Mouse (Mus musculus): ENCODE measurements around the gene Pla2g4b. TPM values are rescaled to one million over a fixed set of nuclear protein-coding genes. Genes with fewer than 3 reads are reported as not detected.
A peak's percentile ranks its signal among the peaks of the same experiment; 100 is the strongest.

Pla2g4b gene
- polyA plus RNA-seq, 1 experiment from 2014 or later, result 1.5 TPM

DNA sequence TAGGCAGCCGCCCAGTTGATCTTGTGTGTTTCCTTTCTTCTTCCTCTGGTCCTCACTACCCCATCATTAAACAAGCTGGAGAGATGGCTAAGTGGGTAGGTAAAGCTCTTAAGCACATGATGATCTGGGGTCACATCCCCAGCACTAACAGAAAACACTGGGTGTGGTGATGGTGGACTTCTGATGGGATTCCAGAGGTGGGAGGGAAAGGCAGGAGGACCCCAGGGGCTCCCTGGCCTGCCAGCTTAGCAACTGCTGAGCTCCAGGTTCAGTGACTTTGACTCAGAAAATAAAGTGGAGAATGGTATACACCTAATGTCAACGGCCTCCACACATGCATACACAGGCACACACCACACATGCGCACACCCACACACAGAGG, 5.3 kb upstream of the Pla2g4b start:
- H3K36me3 ChIP-seq (ENCODE audit: control insufficient read depth, insufficient read depth, low read length), result no peaks in the 10 kb centered on the region; the same call in 1 of the 2 replicates
- H3K4me1 ChIP-seq (replicated peaks; ENCODE audit: control insufficient read depth, insufficient read depth, low read length), result peaks cover 6% of the 10 kb centered on the region; the same call in 1 of the 2 replicates
- 55% methylated on average over 3 of the region's 3 CpGs for WGBS
- peak overlapping the region; percentile 39 for H3K27ac ChIP-seq (ENCODE audit: low read depth, low read length)
- peak overlapping the region; percentile 71 for H3K4me2 ChIP-seq (ENCODE audit: low read depth, low read length, severe bottlenecking)
- H3K9me3 ChIP-seq (ENCODE audit: control insufficient read depth, low read length), result no peaks in the 10 kb centered on the region
- DNase-seq (ENCODE audit: low spot score) (no peak), ATAC-seq (replicated peaks; ENCODE audit: low FRiP score) (peak; percentile 13)
- H3K9ac ChIP-seq (ENCODE audit: low read length), result peak overlapping the region; percentile 90
- H3K27me3 ChIP-seq (ENCODE audit: control insufficient read depth, insufficient read depth, low read length), result no peaks in the 10 kb centered on the region
- H3K4me3 ChIP-seq (ENCODE audit: low read depth, low read length), result peak overlapping the region; percentile 84

DNA sequence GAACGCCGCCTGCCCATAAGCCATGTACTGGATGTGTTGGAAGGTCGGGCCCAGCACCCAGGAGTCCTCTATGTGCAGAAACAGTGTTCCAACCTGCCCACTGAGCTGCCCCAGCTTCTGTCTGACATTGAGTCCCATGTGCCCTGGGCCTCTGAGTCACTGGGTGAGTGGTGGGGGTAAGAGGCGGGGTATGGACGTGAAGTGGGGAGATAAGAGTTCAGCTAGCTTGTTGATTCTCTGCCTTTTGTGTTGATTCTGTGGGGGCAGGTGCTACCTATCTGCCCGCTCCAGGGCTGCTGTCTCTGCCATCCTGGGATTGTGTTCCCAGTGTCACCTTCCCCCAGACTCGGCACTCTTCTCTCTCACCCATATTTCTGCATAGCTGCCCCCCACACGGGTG, 2.8 kb upstream of the Pla2g4b start:
- Histone ChIP-seq H3K4me1 (replicated peaks; ENCODE audit: control insufficient read depth, insufficient read depth, low read length) (peaks cover 6% of the 10 kb centered on the region; the same call in 1 of the 2 replicates), H3K27me3 (ENCODE audit: control insufficient read depth, insufficient read depth, low read length) (no peaks in the 10 kb centered on the region), H3K36me3 (ENCODE audit: control insufficient read depth, insufficient read depth, low read length) (no peaks in the 10 kb centered on the region; the same call in 1 of the 2 replicates), H3K4me2 (ENCODE audit: low read depth, low read length, severe bottlenecking) (no peak overlapping the region), H3K4me3 (ENCODE audit: low read depth, low read length) (no peak overlapping the region), H3K27ac (ENCODE audit: low read depth, low read length) (no peak overlapping the region), H3K9ac (ENCODE audit: low read length) (no peak overlapping the region), H3K9me3 (ENCODE audit: control insufficient read depth, low read length) (no peaks in the 10 kb centered on the region)
- 90% methylated on average over 8 of the region's 8 CpGs for WGBS
- no peak for DNase-seq (ENCODE audit: low spot score)
- no peak for ATAC-seq (replicated peaks; ENCODE audit: low FRiP score)

DNA sequence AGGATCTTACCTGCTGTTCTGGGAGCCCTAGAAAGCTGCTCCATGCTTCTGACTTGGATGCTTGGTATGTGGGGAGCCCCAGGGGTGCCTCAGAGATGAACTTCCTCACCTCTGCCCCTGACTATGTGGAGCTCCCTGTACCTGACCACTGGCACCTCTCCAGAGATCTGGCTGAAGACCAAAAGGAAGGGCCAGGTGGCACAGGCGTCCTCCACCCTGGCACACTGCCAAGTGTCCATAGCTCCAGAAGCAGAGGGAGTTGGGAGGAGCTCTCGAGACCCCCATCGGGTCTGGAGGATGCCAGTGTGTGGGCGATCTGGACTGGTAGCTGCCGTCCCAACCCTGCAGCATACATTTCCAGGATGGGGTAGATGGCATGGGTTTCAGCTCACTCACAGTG, 509 bp downstream of the Pla2g4b start:
- ATAC-seq (replicated peaks; ENCODE audit: low FRiP score) (no peak), DNase-seq (ENCODE audit: low spot score) (no peak)
- no peak overlapping the region for H3K4me3 ChIP-seq (ENCODE audit: low read depth, low read length)
- 89% methylated on average over 5 of the region's 5 CpGs for WGBS
- H3K27ac ChIP-seq (ENCODE audit: low read depth, low read length), result no peak overlapping the region
- no peaks in the 10 kb centered on the region; the same call in 1 of the 2 replicates for H3K36me3 ChIP-seq (ENCODE audit: control insufficient read depth, insufficient read depth, low read length)
- H3K27me3 ChIP-seq (ENCODE audit: control insufficient read depth, insufficient read depth, low read length), result no peaks in the 10 kb centered on the region
- no peak overlapping the region for H3K4me2 ChIP-seq (ENCODE audit: low read depth, low read length, severe bottlenecking)
- H3K4me1 ChIP-seq (replicated peaks; ENCODE audit: control insufficient read depth, insufficient read depth, low read length), result no peaks in the 10 kb centered on the region
- H3K9me3 ChIP-seq (ENCODE audit: control insufficient read depth, low read length), result no peaks in the 10 kb centered on the region
- H3K9ac ChIP-seq (ENCODE audit: low read length), result no peak overlapping the region

DNA sequence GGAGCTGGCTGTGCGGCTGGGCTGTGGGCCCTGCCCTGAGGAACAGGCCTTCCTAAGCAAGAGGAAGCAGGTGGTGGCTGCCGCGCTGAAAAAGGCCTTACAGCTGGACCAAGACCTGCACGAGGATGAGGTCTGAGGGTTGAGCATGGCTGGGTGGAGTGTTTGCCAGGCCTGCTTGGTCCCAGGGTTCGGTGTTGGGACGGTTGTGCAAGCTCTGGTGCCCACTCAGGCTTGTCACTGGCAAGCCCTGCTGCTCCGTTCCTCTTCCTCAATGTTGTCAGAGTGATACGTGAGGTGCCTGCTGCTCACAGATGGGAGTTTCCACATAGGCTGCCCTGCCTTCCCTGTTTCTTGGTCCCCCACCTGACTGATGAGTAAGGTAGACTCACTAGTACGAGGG, 4.5 kb downstream of the Pla2g4b start:
- no peak overlapping the region for H3K4me2 ChIP-seq (ENCODE audit: low read depth, low read length, severe bottlenecking)
- H3K27ac ChIP-seq (ENCODE audit: low read depth, low read length), result no peak overlapping the region
- no peak overlapping the region for H3K4me3 ChIP-seq (ENCODE audit: low read depth, low read length)
- no peak overlapping the region for H3K9ac ChIP-seq (ENCODE audit: low read length)
- DNase-seq (ENCODE audit: low spot score), result no peak
- H3K4me1 ChIP-seq (replicated peaks; ENCODE audit: control insufficient read depth, insufficient read depth, low read length), result no peaks in the 10 kb centered on the region
- H3K9me3 ChIP-seq (ENCODE audit: control insufficient read depth, low read length), result no peaks in the 10 kb centered on the region
- 96% methylated on average over 9 of the region's 9 CpGs for WGBS
- no peaks in the 10 kb centered on the region; the same call in 1 of the 2 replicates for H3K36me3 ChIP-seq (ENCODE audit: control insufficient read depth, insufficient read depth, low read length)
- no peak for ATAC-seq (replicated peaks; ENCODE audit: low FRiP score)
- no peaks in the 10 kb centered on the region for H3K27me3 ChIP-seq (ENCODE audit: control insufficient read depth, insufficient read depth, low read length)

DNA sequence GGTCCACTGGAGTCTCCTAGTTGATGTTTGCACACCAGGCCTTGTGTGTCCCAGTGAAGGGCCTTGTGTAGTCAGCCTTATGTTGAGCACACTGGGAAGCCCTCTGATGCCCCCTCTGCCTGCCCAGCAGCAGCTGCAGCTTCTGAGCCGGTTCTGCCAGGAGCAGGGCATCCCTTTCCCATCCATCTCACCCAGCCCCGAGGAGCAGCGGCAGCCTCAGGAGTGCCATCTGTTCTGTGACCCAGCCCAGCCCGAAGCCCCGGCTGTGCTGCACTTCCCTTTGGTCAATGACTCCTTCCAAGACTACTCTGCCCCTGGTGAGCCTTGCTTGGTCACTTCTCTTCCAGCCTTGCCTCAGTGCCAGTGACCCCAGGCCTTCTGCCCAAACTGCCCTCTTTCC, 7.8 kb downstream of the Pla2g4b start:
- no peaks in the 10 kb centered on the region for H3K27me3 ChIP-seq (ENCODE audit: control insufficient read depth, insufficient read depth, low read length)
- no peaks in the 10 kb centered on the region for H3K4me1 ChIP-seq (replicated peaks; ENCODE audit: control insufficient read depth, insufficient read depth, low read length)
- DNase-seq (ENCODE audit: low spot score), result no peak
- no peak overlapping the region for H3K4me3 ChIP-seq (ENCODE audit: low read depth, low read length)
- no peaks in the 10 kb centered on the region for H3K9me3 ChIP-seq (ENCODE audit: control insufficient read depth, low read length)
- H3K36me3 ChIP-seq (ENCODE audit: control insufficient read depth, insufficient read depth, low read length), result no peaks in the 10 kb centered on the region; the same call in 1 of the 2 replicates
- no peak for ATAC-seq (replicated peaks; ENCODE audit: low FRiP score)
- no peak overlapping the region for H3K4me2 ChIP-seq (ENCODE audit: low read depth, low read length, severe bottlenecking)
- no peak overlapping the region for H3K9ac ChIP-seq (ENCODE audit: low read length)
- no peak overlapping the region for H3K27ac ChIP-seq (ENCODE audit: low read depth, low read length)
- WGBS, result 96% methylated on average over 5 of the region's 5 CpGs

DNA sequence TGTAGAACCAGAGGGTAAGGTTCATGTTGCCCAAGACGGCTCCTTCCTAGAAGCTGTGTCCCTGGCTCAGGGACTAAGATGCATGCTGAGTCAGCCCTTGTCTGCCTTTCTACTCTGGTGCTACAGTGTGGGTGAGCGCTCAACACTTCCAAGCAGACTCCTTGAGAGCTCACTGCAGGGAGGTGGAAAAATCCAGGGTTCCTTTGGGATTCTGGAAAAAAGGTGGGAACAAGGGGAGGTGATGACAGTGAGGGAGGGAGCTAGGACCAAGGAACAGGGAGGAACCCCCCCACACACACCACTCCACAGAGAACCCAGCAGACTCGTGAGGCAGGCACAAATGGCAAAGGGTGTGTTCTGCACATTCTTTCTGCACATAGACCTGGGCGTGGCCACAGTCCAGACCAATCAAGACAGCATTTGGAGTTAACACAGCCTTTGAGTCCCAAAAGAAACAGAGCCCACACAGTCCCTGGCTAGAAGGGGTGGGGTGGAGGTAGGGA, 10.9 kb downstream of the Pla2g4b start:
- H3K4me2 ChIP-seq (ENCODE audit: low read depth, low read length, severe bottlenecking), result no peak overlapping the region
- H3K27ac ChIP-seq (ENCODE audit: low read depth, low read length), result no peak overlapping the region
- H3K9ac ChIP-seq (ENCODE audit: low read length), result no peak overlapping the region
- H3K27me3 ChIP-seq (ENCODE audit: control insufficient read depth, insufficient read depth, low read length), result no peaks in the 10 kb centered on the region
- no peak for ATAC-seq (replicated peaks; ENCODE audit: low FRiP score)
- no peaks in the 10 kb centered on the region for H3K9me3 ChIP-seq (ENCODE audit: control insufficient read depth, low read length)
- no peaks in the 10 kb centered on the region; the same call in 1 of the 2 replicates for H3K36me3 ChIP-seq (ENCODE audit: control insufficient read depth, insufficient read depth, low read length)
- H3K4me1 ChIP-seq (replicated peaks; ENCODE audit: control insufficient read depth, insufficient read depth, low read length), result no peaks in the 10 kb centered on the region
- H3K4me3 ChIP-seq (ENCODE audit: low read depth, low read length), result no peak overlapping the region
- DNase-seq (ENCODE audit: low spot score), result no peak
- 64% methylated on average over 4 of the region's 4 CpGs for WGBS

DNA sequence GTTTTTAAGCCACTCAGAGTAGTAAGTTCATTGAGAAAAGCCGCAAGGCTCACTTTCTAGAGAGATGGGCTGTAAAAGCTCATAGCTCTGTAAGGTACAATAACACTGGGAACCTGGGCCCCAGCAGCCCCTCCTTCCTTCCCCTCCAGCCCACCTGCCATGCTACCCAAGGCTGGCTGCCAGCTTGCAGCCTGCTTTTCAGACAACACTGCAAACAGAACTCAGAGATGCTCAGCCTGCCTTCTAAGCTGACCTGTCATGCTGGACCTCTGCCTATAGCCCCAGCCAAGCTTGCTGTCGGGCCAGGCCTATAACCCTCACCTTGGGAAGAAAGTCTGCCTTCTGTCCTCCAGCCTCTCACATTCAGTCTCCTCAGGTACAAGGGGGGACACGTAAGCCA, 11.5 kb downstream of the Pla2g4b start:
- no peaks in the 10 kb centered on the region for H3K9me3 ChIP-seq (ENCODE audit: control insufficient read depth, low read length)
- no peaks in the 10 kb centered on the region for H3K4me1 ChIP-seq (replicated peaks; ENCODE audit: control insufficient read depth, insufficient read depth, low read length)
- no peak for ATAC-seq (replicated peaks; ENCODE audit: low FRiP score)
- H3K4me2 ChIP-seq (ENCODE audit: low read depth, low read length, severe bottlenecking), result no peak overlapping the region
- no peak overlapping the region for H3K4me3 ChIP-seq (ENCODE audit: low read depth, low read length)
- 71% methylated on average over 3 of the region's 3 CpGs for WGBS
- no peaks in the 10 kb centered on the region for H3K27me3 ChIP-seq (ENCODE audit: control insufficient read depth, insufficient read depth, low read length)
- no peaks in the 10 kb centered on the region; the same call in 1 of the 2 replicates for H3K36me3 ChIP-seq (ENCODE audit: control insufficient read depth, insufficient read depth, low read length)
- no peak overlapping the region for H3K27ac ChIP-seq (ENCODE audit: low read depth, low read length)
- H3K9ac ChIP-seq (ENCODE audit: low read length), result no peak overlapping the region
- DNase-seq (ENCODE audit: low spot score), result no peak

- WGBS, result 67% methylated on average over 14 of the region's 14 CpGs
Observed at GRCm38 (mm10) chr2:120046486-120047310, 13.5 kb downstream of the Pla2g4b start.

GRCm38 (mm10) chr2:120048173-120048572, 15.0 kb downstream of the Pla2g4b start:
- no peaks in the 10 kb centered on the region for H3K4me1 ChIP-seq (replicated peaks; ENCODE audit: control insufficient read depth, insufficient read depth, low read length)
- no peak overlapping the region for H3K9ac ChIP-seq (ENCODE audit: low read length)
- no peak overlapping the region for H3K27ac ChIP-seq (ENCODE audit: low read depth, low read length)
- no peaks in the 10 kb centered on the region for H3K9me3 ChIP-seq (ENCODE audit: control insufficient read depth, low read length)
- 81% methylated on average over 9 of the region's 9 CpGs for WGBS
- no peak for ATAC-seq (replicated peaks; ENCODE audit: low FRiP score)
- H3K27me3 ChIP-seq (ENCODE audit: control insufficient read depth, insufficient read depth, low read length), result no peaks in the 10 kb centered on the region
- H3K36me3 ChIP-seq (ENCODE audit: control insufficient read depth, insufficient read depth, low read length), result no peaks in the 10 kb centered on the region
- no peak overlapping the region for H3K4me2 ChIP-seq (ENCODE audit: low read depth, low read length, severe bottlenecking)
- no peak overlapping the region for H3K4me3 ChIP-seq (ENCODE audit: low read depth, low read length)
- DNase-seq (ENCODE audit: low spot score), result no peak

More at GRCm38 (mm10) chr2:120046486-120047310, 13.5 kb downstream of the Pla2g4b start:
- Histone ChIP-seq H3K27ac (ENCODE audit: low read depth, low read length) (no peak overlapping the region), H3K9ac (ENCODE audit: low read length) (no peak overlapping the region), H3K27me3 (ENCODE audit: control insufficient read depth, insufficient read depth, low read length) (no peaks in the 10 kb centered on the region), H3K4me2 (ENCODE audit: low read depth, low read length, severe bottlenecking) (no peak overlapping the region), H3K4me3 (ENCODE audit: low read depth, low read length) (no peak overlapping the region), H3K4me1 (replicated peaks; ENCODE audit: control insufficient read depth, insufficient read depth, low read length) (no peaks in the 10 kb centered on the region), H3K9me3 (ENCODE audit: control insufficient read depth, low read length) (no peaks in the 10 kb centered on the region), H3K36me3 (ENCODE audit: control insufficient read depth, insufficient read depth, low read length) (no peaks in the 10 kb centered on the region; the same call in 1 of the 2 replicates)
- DNase-seq (ENCODE audit: low spot score), result no peak
- no peak for ATAC-seq (replicated peaks; ENCODE audit: low FRiP score)
